Mouse (Mus musculus) B cell, adult 2 months (primary cell): ENCODE measurements around the gene Zfp961.
A peak's percentile ranks its signal among the peaks of the same experiment; 100 is the strongest.
"Not testable (repeated sequence)": the region's sequence is repeated elsewhere in the genome, so short reads cannot be mapped to it uniquely, and the experiment has no call there.

ENCODE experiments used
- DNase-seq, 2 experiments: peaks; one replicate each; pipeline ENCODE4 v3.0.0; 2022

The Zfp961 gene

DNA sequence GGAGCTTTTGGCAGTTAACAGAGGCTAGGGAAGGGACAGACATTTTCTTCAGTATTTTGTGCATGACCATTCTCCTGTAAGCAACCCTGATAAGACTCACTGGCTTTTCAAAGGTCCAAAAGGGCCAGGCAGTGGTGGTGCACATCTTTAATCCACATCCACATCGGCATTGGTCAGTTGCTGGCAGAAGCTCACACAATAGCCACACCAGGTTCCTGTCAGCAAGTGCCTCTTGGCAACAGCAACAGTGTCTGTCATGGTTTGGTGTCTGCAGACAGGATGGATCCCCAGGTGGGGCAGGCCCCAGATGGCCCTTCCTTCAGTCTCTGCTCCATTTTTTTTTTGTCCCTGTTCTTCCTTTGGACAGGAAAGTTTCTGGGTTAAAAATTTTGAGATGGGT is 68.2 kb downstream of the Zfp961 start:
- DNase-seq: not testable (repeated sequence)

DNA sequence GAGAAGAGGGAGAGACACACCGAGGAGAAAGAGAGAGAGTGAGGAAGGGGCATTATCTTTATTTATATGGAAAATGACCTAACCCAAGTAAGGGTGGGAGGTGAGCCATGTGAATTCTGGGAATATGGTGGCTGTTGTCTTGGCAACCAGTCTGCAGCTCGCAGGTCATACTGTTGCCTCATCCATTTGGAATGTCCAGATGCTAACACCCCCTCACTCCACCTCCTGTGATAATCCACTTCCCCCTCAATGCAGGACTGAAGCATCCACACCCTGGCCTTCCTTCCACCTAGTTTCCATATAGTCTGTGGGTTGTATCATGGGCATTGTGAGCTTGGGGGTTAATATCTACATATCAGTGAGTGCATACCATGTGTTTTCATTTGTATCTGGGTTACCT is 69.0 kb downstream of the Zfp961 start:
- DNase-seq: no peak

DNA sequence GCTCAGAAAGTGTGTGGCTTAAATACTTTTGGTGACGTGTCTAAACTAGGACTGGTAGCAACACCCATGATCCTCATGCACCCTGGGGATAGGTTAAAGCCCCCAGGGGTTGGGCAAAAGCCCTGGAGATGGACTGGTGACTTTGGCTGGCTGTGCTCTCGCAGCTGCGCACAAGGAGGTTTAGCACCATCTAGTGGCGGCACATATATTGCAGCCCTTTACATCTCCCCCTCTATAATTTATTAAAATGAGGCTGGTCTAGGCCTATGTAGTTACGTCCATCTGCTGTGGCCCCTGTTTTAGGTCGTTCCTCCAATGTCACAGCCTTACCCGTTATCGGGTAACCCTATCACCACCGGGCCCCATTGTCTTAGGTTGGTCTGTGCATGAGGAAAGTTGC is 74.0 kb downstream of the Zfp961 start:
- DNase-seq: peak; percentile 71 to 77

DNA sequence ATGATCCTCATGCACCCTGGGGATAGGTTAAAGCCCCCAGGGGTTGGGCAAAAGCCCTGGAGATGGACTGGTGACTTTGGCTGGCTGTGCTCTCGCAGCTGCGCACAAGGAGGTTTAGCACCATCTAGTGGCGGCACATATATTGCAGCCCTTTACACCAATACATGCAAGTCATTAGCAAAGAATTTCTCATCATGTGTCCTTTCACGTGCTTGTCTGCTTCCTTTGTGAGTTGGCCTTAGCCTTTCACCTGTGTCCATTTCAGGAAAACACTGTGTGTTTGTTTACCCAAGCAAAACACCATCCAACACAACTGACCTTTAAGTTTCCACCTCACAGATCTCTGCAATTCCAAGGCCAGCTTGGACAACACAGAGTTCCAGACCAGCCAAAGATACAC is 82.1 kb downstream of the Zfp961 start:
- peak; percentile 78 to 79 for DNase-seq

DNA sequence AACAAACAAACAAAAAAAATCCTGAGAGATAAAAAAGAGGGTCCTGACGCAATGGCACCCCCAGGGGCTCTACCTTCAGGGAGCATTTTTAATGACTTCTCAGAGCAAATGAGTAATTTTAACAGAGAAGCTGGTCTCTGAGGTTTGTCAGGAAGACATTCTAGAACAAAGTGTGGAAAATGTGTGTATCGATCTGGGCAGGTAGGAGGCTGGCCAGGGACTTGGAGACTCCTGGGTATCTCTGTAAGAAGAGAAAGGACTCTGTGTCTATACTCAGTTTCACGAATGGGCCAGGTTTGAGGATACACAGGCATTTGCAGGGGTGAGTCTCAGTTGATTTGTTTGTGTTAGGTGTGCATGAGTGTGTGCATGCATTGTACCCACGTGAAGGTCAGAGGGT is 90.1 kb downstream of the Zfp961 start, which contains the start of gene Olfr372:
Gene Olfr372, plus strand, starts transcription at position 301 of the 400 bp plus-strand sequence.
- not testable (repeated sequence) for DNase-seq

DNA sequence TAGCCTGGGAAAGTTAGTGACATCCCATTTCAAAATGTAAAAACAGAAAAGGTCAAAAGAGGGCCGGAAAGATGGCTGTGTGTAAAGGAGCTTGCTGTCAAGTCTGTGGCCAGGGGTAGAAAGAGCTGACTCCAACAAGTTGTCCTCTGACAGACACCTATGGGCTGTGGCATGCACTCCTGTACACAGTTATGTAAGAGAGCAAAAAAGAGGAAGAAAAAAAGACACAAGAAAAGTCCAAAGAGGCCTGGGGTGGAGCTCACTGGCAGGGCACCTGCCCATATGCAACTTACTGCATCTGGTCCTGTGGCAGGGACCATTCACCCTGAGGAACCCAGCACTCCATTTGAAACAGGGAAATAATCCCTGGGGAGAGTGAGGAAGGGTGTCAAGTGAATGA is 91.7 kb downstream of the Zfp961 start:
- peak; percentile 20 to 22 for DNase-seq
